Comparison of ENCODE assay signal across 18 mouse cellular contexts in the genomic region with DNA sequence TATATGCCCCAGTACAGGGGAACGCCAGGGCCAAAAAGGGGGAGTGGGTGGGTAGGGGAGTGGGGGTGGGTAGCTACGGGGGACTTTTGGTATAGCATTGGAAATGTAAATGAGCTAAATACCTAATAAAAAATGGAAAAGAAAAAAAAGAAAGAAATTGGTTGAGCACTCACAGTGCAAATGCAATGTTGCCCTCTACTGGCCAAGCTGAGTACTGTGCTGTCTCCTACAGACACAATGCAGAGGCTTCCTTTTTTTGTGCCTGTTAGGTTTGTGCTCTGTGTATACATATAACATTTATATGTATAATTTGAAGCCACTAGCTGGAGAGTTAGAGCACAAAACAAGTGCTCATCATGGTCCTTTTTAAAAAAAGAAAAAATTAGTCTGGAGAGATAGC. TPM values are rescaled to one million over a fixed set of nuclear protein-coding genes. Genes with fewer than 3 reads are reported as not detected.
DNase-seq lines count a peak whose midpoint lies in the region; ATAC-seq and TF ChIP-seq lines count a peak whose summit lies in the region.
"Not testable (repeated sequence)": the region's sequence is repeated elsewhere in the genome, so short reads cannot be mapped to it uniquely, and the experiment has no call there.
"Had no signal": no experiment of that assay in that cellular context is flagged by ENCODE, and none has a peak within 500 bp of the region (broad histone marks: within the 10 kb centered on the region; RNA-seq: fewer than 3 reads in every experiment).

No protein-coding gene starts in this region.

- not testable (repeated sequence) for H3K27ac ChIP-seq in forebrain, postnatal 0 days (ENCODE audit: low read depth, low read length); liver, postnatal 0 days (ENCODE audit: low read depth)

- H3K9me3 ChIP-seq in forebrain, postnatal 0 days (ENCODE audit: low read length); liver, postnatal 0 days (ENCODE audit: low read length): not testable (repeated sequence)

- not testable (repeated sequence) for TF ChIP-seq EP300 in liver, postnatal 0 days (IDR thresholded peaks at IDR 0.05; ENCODE audit: low read depth)

- not testable (repeated sequence) for H3K9ac ChIP-seq in forebrain, postnatal 0 days; liver, postnatal 0 days (replicated peaks)

- H3K4me1 ChIP-seq in forebrain, postnatal 0 days (ENCODE audit: insufficient read depth); liver, postnatal 0 days (ENCODE audit: insufficient read depth): not testable (repeated sequence)

- peak; percentile 73 for DNase-seq in NIH3T3 (ENCODE audit: low read depth)
- peak; percentile 49 to 60 for DNase-seq in cerebellum, postnatal 10 days
- DNase-seq in forebrain, postnatal 0 days, result not testable (repeated sequence)
- peak; percentile 5 for DNase-seq in induced T-regulatory cell, adult 2 months (ENCODE audit: low read depth)
- DNase-seq in layer of hippocampus, postnatal 10 days (ENCODE audit: low spot score in 2 of 2), result peak; percentile 21 to 24
- peak; percentile 26 for DNase-seq in liver, postnatal 0 days
- DNase-seq in ovary, postnatal 14 days (ENCODE audit: low spot score), result peak; percentile 5
- DNase-seq in urinary bladder, postnatal 14 days (ENCODE audit: low spot score), result peak; percentile 9

- not testable (repeated sequence) for H3K4me2 ChIP-seq in forebrain, postnatal 0 days (ENCODE audit: low read depth); liver, postnatal 0 days (ENCODE audit: low read depth, low read length)

- not testable (repeated sequence) for H3K4me3 ChIP-seq in forebrain, postnatal 0 days (ENCODE audit: low read depth, low read length); liver, postnatal 0 days (ENCODE audit: low read depth, low read length)

- TF ChIP-seq CTCF in forebrain, postnatal 0 days (IDR thresholded peaks at IDR 0.05; ENCODE audit: low read depth), result peak; percentile 55
- TF ChIP-seq CTCF in liver, postnatal 0 days (IDR thresholded peaks at IDR 0.05; ENCODE audit: low read depth), result peak; percentile 65

- ATAC-seq in forebrain, postnatal 0 days; liver, postnatal 0 days: not testable (repeated sequence)

- H3K27me3 ChIP-seq in forebrain, postnatal 0 days (ENCODE audit: insufficient read depth, low read length); liver, postnatal 0 days (ENCODE audit: insufficient read depth, low read length): not testable (repeated sequence)

- WGBS in forebrain, postnatal 0 days, result 69% methylated on average over 1 of the region's 2 CpGs
- 38% methylated on average over 1 of the region's 2 CpGs for WGBS in liver, postnatal 0 days (ENCODE audit: insufficient replicate concordance)

- H3K36me3 ChIP-seq in forebrain, postnatal 0 days (ENCODE audit: insufficient read depth); liver, postnatal 0 days (replicated peaks; ENCODE audit: insufficient read depth, low read length): not testable (repeated sequence)

RNA-seq across cellular contexts. Expression of a gene that starts 16.2 kb away (rescaled TPM):
- total RNA-seq in forebrain, postnatal 0 days (2014; rRNA removed), result not detected in 2 replicates
- polyA plus RNA-seq in forebrain, postnatal 0 days (2015; fragmentation: Nextera tagmentation; extraction: Ambion mirVana), result not detected in 2 replicates
- not detected for total RNA-seq in layer of hippocampus, postnatal 10 days (2021)
- polyA plus RNA-seq in liver, postnatal 0 days (2015; fragmentation: Nextera tagmentation; extraction: Ambion mirVana), result not detected in 2 replicates
- total RNA-seq: gastrocnemius, postnatal 14 days; layer of hippocampus, postnatal 25 days had no signal
- polyA plus RNA-seq: forebrain, embryonic 11.5 days; heart, embryonic 15.5 days; intestine, embryonic 14.5 days; liver, embryonic 15.5 days; midbrain, embryonic 12.5 days; neural tube, embryonic 13.5 days; small intestine, adult 2 months; testis, adult 2 months had no signal

RNA-seq across cellular contexts. Expression of a gene that starts 47.3 kb away (rescaled TPM):
- total RNA-seq in forebrain, postnatal 0 days (2014; rRNA removed), result not detected in 2 replicates
- polyA plus RNA-seq in forebrain, postnatal 0 days (2015; fragmentation: Nextera tagmentation; extraction: Ambion mirVana), result not detected in 2 replicates
- total RNA-seq in layer of hippocampus, postnatal 10 days (2021), result not detected
- not detected in 2 replicates for polyA plus RNA-seq in liver, postnatal 0 days (2015; fragmentation: Nextera tagmentation; extraction: Ambion mirVana)
- total RNA-seq: gastrocnemius, postnatal 14 days; layer of hippocampus, postnatal 25 days had no signal
- polyA plus RNA-seq: forebrain, embryonic 11.5 days; heart, embryonic 15.5 days; intestine, embryonic 14.5 days; liver, embryonic 15.5 days; midbrain, embryonic 12.5 days; neural tube, embryonic 13.5 days; small intestine, adult 2 months; testis, adult 2 months had no signal

RNA-seq across cellular contexts. Expression of a gene that starts 49.4 kb away (rescaled TPM):
- total RNA-seq in forebrain, postnatal 0 days (2014; rRNA removed), result not detected in 2 replicates
- not detected in 2 replicates for polyA plus RNA-seq in forebrain, postnatal 0 days (2015; fragmentation: Nextera tagmentation; extraction: Ambion mirVana)
- not detected for total RNA-seq in layer of hippocampus, postnatal 10 days (2021)
- 0.23 and 0.60 TPM in 2 replicates for polyA plus RNA-seq in liver, postnatal 0 days (2015; fragmentation: Nextera tagmentation; extraction: Ambion mirVana)
- total RNA-seq: gastrocnemius, postnatal 14 days; layer of hippocampus, postnatal 25 days had no signal
- polyA plus RNA-seq: forebrain, embryonic 11.5 days; heart, embryonic 15.5 days; intestine, embryonic 14.5 days; midbrain, embryonic 12.5 days; neural tube, embryonic 13.5 days; small intestine, adult 2 months; testis, adult 2 months had no signal
